Mouse (Mus musculus): Measurements from ENCODE around the gene Vgll2. TPM values are rescaled to one million over a fixed set of nuclear protein-coding genes. Genes with fewer than 3 reads are reported as not detected.

Gene Vgll2
- polyA plus RNA-seq, 1 experiment from 2014 or later: not detected

GRCm38 (mm10) chr10:52048287-52048686, 26.0 kb downstream of the Vgll2 start:
- Histone ChIP-seq H3K4me1 (ENCODE audit: control insufficient read depth, insufficient read depth, low read length) (no peaks in the 10 kb centered on the region), H3K27ac (ENCODE audit: low read length) (no peak overlapping the region), H3K4me3 (ENCODE audit: low read length) (no peak overlapping the region), H3K9ac (ENCODE audit: low read depth, low read length) (no peak overlapping the region), H3K9me3 (ENCODE audit: control insufficient read depth, low read length) (no peaks in the 10 kb centered on the region), H3K36me3 (ENCODE audit: control insufficient read depth, insufficient read depth, low read length) (no peaks in the 10 kb centered on the region), H3K4me2 (ENCODE audit: low read depth, low read length) (no peak overlapping the region), H3K27me3 (replicated peaks; ENCODE audit: control insufficient read depth, insufficient read depth, low read length) (no peaks in the 10 kb centered on the region)
- WGBS: 47% methylated on average over 3 of the region's 3 CpGs
- ATAC-seq: no peak

- H3K4me2 ChIP-seq (ENCODE audit: low read depth, low read length): no peak overlapping the region
- no peak for ATAC-seq
- no peaks in the 10 kb centered on the region for H3K36me3 ChIP-seq (ENCODE audit: control insufficient read depth, insufficient read depth, low read length)
- no peaks in the 10 kb centered on the region for H3K4me1 ChIP-seq (ENCODE audit: control insufficient read depth, insufficient read depth, low read length)
- no peak overlapping the region for H3K4me3 ChIP-seq (ENCODE audit: low read length)
- H3K9ac ChIP-seq (ENCODE audit: low read depth, low read length): no peak overlapping the region
- no peak overlapping the region for H3K27ac ChIP-seq (ENCODE audit: low read length)
- no peaks in the 10 kb centered on the region for H3K27me3 ChIP-seq (replicated peaks; ENCODE audit: control insufficient read depth, insufficient read depth, low read length)
- no peaks in the 10 kb centered on the region for H3K9me3 ChIP-seq (ENCODE audit: control insufficient read depth, low read length)
These were observed 50.2 kb downstream of the Vgll2 start for GRCm38 (mm10) chr10:52072482-52072881.

Small RNA genes lying within 50 kb of the gene (microRNA-seq; reads per million reads assigned to microRNA genes)
- gene Gm24084: not detected

Other genes starting within 250 kb of the Vgll2 start
- gene Ros1, start 172.7 kb downstream of the Vgll2 start, polyA plus RNA-seq (2015; fragmentation: Nextera tagmentation; extraction: Ambion mirVana): 4.6 and 7.6 TPM in 2 replicates
- 45.0 and 45.9 TPM in 2 replicates for gene Dcbld1, start 211.1 kb downstream of the Vgll2 start, polyA plus RNA-seq (2015; fragmentation: Nextera tagmentation; extraction: Ambion mirVana)

Data from intestine, embryonic 16.5 days (tissue).